Mouse (Mus musculus) liver, adult 2 months (tissue): ENCODE data around the gene Myocd. TPM values are rescaled to one million over a fixed set of nuclear protein-coding genes. Genes with fewer than 3 reads are reported as not detected.
A peak's percentile ranks its signal among the peaks of the same experiment; 100 is the strongest.

ENCODE experiments used
- DNase-seq: peaks from one replicate; pipeline ENCODE4 v3.0.0-alpha.2; 2011; ENCODE audit warnings: low read depth, low spot score; ENCODE audit errors: extremely low read depth
- H3K27ac ChIP-seq: fragments of 200-500 bp; replicated peaks from 2 replicates; pipeline ENCODE4 v1.5.1; 2012; ENCODE audit warnings: low read depth, mild to moderate bottlenecking, control low read depth, inconsistent platforms, low read length; ENCODE audit not compliant: insufficient read depth
- H3K27me3 ChIP-seq: fragments of 200-500 bp; 2 replicates; pipeline ENCODE4 v1.6.1; 2012; ENCODE audit warnings: mild to moderate bottlenecking, moderate library complexity, low read length, inconsistent platforms; ENCODE audit not compliant: control insufficient read depth, insufficient read depth
- H3K36me3 ChIP-seq: fragments of 200-500 bp; 2 replicates; pipeline ENCODE4 v1.6.1; 2012; ENCODE audit warnings: low read length, inconsistent platforms; ENCODE audit not compliant: control insufficient read depth, insufficient read depth
- H3K4me1 ChIP-seq: fragments of 200-500 bp; 2 replicates; pipeline ENCODE4 v1.6.1; 2011; ENCODE audit warnings: low read length; ENCODE audit not compliant: control insufficient read depth, insufficient read depth
- H3K4me3 ChIP-seq: fragments of 200-500 bp; 2 replicates; pipeline ENCODE4 v1.5.1; 2011; ENCODE audit warnings: low read depth, mild to moderate bottlenecking, control low read depth, low read length, moderate library complexity; ENCODE audit not compliant: insufficient read depth
- H3K79me2 ChIP-seq: fragments of 200-500 bp; 2 replicates; pipeline ENCODE4 v1.6.1; 2012; ENCODE audit warnings: inconsistent platforms, mild to moderate bottlenecking, low read length, moderate library complexity; ENCODE audit not compliant: control insufficient read depth, insufficient read depth
- H3K9ac ChIP-seq: fragments of 200-500 bp; 2 replicates; pipeline ENCODE4 v1.6.1; 2012; ENCODE audit warnings: low read depth, mild to moderate bottlenecking, control low read depth, inconsistent platforms, low read length
- CTCF ChIP-seq: fragments of 200-500 bp; IDR thresholded peaks from 2 replicates; pipeline ENCODE4 v1.5.1; 2011; ENCODE audit warnings: low read depth, low read length, control low read depth
- POLR2A ChIP-seq: fragments of 200-500 bp; IDR thresholded peaks from 2 replicates; pipeline ENCODE4 v1.6.1; 2011; ENCODE audit warnings: low read length, control low read depth; ENCODE audit not compliant: insufficient read depth; ENCODE audit errors: extremely low read depth
- WGBS: fragments of 180-500 bp; shearing (Covaris S2); methylation state at CpG from one replicate; pipeline ENCODE4 v1.1.7; 2018; 5-methylcytosine and 5-hydroxymethylcytosine counted together
- polyA plus RNA-seq: library from polyadenylated mRNA; depleted of rRNA; stranded (reverse); fragments of >200 nt; gene quantifications from 2 replicates; pipeline ENCODE4 v1.2.3, GENCODE M21; 2012
- total RNA-seq: library from RNA; depleted of rRNA; stranded (reverse); fragments of >200 nt; gene quantifications from 2 replicates; pipeline ENCODE4 v1.2.3, GENCODE M21; 2014

Gene Myocd
- total and polyA plus RNA-seq, 2 experiments, result under 0.01 to 0.05 TPM

DNA sequence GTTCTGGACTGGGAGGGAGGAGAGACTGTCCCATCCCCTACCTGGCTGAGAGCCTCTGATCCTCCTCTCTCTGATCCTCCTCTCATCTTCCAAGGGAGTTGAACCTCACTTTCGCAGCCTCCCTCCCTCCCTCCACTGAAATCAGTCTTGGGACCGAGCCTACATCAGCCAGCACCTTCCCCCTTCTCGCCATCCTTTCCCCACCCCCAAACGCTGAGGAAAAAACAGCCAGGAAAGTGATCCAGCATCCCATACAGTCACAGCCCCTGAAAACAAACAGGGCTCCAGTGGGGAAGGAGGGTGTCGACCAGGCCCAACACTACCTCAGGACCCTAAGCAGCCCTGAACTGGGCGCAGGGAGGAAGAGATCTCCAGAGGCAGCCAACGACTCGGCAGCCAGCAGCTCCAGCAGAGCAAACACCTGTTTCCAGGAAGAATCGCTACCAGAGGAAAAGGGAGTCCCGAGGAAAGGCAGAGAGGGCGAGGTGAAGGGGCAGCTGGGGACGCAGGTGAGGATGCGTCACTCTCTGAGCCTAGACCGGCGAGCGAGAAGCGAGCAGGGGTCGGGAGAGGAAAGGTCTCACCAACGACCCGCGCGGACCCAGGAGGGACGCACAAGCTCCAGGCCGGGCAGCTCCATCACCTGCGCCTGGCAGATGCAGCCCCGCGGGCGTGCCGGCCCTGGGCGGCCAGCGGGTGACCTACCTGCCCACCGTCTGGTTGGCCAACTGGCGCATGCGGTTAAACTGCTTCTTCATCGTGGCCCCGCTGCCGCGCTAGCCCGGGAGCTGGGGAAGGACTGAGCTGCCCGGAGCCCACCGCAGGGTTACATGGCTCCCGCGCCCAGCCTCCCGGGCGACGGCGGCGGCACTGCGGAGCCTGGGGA is 107.7 kb downstream of the Myocd start:
- Histone ChIP-seq H3K79me2 (no peaks in the 10 kb centered on the region), H3K36me3 (no peaks in the 10 kb centered on the region), H3K4me1 (peaks cover 5% of the 10 kb centered on the region), H3K9ac (peak overlapping the region; percentile 82), H3K27ac (no peak overlapping the region), H3K27me3 (no peaks in the 10 kb centered on the region), H3K4me3 (peak overlapping the region; percentile 82)
- TF ChIP-seq POLR2A, result no peak
- no peak for TF ChIP-seq CTCF
- 7% methylated on average over 49 of the region's 49 CpGs for WGBS
- DNase-seq, result no peak

DNA sequence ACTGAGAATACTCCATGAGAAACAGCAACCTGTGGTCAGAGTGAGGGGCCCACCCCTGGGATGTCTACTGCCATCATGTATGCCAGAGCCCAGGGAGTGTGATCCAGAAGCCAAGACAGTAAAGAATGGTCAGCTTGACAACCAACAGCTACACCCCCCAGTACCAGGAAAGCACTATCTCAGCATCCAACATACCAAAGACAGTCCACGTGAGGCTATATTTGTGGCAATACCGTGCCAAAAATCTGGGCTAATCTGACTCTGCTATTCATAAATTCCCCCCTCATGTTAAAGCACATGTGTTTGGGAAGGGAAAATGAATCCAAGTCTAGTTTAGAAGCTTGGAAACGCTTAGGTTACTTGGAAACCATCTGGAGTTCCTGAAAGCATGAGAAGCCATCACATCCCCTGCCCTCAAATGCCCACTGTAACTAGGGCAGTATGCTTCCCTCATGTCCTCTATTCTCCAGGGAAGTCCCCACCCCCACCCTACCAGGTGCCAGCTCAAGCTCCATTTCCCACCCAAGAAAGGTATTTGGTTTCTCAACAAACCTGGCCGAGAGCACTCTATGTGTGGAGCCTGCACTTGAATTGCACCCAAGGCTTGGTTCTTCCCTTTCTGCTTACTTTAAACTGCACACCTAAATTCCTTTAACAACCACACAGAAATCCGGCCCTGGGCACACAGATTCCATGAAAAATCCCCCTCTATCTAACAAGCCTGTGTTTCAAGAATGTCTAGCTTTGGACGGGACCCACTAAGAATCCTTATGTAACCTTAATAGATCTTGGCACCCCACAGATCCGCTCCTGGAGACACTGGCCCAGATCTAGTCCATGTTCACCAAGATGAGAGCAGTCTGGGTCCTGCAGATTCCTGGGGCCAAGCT is 108.6 kb downstream of the Myocd start:
- WGBS, result 83% methylated on average over 7 of the region's 7 CpGs

DNA sequence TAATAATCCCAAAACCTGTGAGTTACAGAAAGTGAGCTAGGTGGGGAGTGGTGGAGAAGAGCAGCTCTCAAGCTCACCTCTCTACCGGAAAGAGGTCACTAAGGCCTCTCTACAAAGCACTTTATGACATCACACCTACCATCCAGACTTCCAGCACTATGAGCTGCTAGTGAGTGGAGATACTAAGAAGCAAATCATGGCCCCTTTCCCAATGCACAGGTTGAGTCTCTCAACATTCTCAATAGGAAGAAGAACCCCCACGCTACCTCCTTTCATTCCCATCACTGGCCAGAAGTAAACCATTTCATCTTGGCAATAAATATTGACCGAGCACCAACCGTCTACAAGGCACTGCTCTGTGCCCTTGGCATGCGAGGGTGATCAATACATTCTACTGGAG is 110.0 kb downstream of the Myocd start, which contains the start of gene 1700086D15Rik:
TSS of gene 1700086D15Rik (minus strand) at position 101 of the 400 bp plus-strand sequence.
- no peak within 1 kb of the TSS for H3K9ac ChIP-seq
- no peak within 1 kb of the TSS for H3K27ac ChIP-seq
- H3K36me3 ChIP-seq, result no peaks in the 10 kb centered on the region
- TF ChIP-seq POLR2A, result no peak
- no peak for TF ChIP-seq CTCF
- H3K4me3 ChIP-seq, result no peak within 1 kb of the TSS
- H3K27me3 ChIP-seq, result no peaks in the 10 kb centered on the region
- H3K79me2 ChIP-seq, result no peaks in the 10 kb centered on the region
- peaks cover 5% of the 10 kb centered on the region for H3K4me1 ChIP-seq
- WGBS, result 51% methylated on average over 5 of the region's 5 CpGs
- no peak for DNase-seq

More for the DNA sequence above, 108.6 kb downstream of the Myocd start:
- H3K27ac ChIP-seq, result no peak overlapping the region
- H3K79me2 ChIP-seq, result no peaks in the 10 kb centered on the region
- H3K4me1 ChIP-seq, result peaks cover 5% of the 10 kb centered on the region
- no peak overlapping the region for H3K9ac ChIP-seq
- no peak for TF ChIP-seq POLR2A
- DNase-seq, result no peak
- no peak overlapping the region for H3K4me3 ChIP-seq
- H3K36me3 ChIP-seq, result no peaks in the 10 kb centered on the region
- H3K27me3 ChIP-seq, result no peaks in the 10 kb centered on the region

DNA sequence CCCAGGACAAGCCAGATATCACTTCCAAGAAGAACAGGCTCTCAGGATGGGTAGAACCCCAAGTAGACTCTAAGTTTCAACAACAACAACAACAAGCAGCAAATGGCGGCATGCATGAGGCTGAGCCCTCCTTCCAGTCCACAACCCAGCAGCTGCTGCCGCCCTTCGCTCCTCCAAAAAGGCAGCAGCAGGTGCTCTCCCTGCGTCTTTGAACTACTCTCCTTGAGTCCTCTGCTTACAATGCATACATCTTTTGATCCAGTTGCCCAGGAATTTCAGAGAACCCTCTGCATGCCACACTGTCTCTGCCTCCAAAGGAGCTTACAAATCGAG is 111.2 kb downstream of the Myocd start:
- H3K4me3 ChIP-seq, result no peak overlapping the region
- no peak overlapping the region for H3K27ac ChIP-seq
- H3K36me3 ChIP-seq, result no peaks in the 10 kb centered on the region
- H3K79me2 ChIP-seq, result no peaks in the 10 kb centered on the region
- no peak for TF ChIP-seq POLR2A
- TF ChIP-seq CTCF, result no peak
- 96% methylated on average over 5 of the region's 5 CpGs for WGBS
- no peak overlapping the region for H3K9ac ChIP-seq
- H3K27me3 ChIP-seq, result no peaks in the 10 kb centered on the region
- peaks cover 5% of the 10 kb centered on the region for H3K4me1 ChIP-seq
- no peak for DNase-seq

DNA sequence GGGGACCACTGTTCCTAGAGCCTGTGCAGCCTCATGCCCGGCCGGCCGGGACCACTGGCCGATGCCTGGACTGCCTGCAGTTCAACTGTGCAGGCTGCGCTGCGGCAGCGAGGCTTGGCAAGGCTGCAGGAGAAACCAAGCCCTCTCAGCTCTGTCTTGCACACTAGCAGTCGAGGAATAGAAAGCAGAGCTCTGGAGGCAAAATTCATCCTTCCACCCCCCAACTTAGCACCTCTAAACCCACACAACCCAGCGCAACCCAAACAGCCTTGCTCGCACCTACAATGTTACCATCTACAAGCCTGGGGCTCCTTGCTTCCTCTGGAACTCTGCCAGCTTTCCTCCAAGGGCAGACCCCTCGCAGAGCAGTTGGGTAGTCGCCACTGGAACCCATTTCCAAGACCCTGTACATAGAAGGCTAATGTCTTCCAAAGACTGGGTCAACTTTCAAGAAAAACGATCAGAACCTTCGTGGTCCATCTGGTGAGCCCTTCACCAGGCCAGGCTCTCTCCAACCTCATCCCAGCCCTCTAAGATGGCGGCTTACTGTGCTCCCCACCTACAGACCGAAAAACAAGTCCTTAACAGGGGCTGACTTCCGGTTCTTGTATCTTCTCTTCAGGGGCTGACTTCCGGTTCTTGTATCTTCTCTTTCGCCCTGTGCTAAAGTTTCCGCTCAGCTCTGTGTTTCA is 111.7 kb downstream of the Myocd start:
- H3K4me1 ChIP-seq, result peaks cover 5% of the 10 kb centered on the region
- H3K27me3 ChIP-seq, result no peaks in the 10 kb centered on the region
- no peak overlapping the region for H3K4me3 ChIP-seq
- TF ChIP-seq POLR2A (no peak), CTCF (no peak)
- 94% methylated on average over 20 of the region's 20 CpGs for WGBS
- no peak overlapping the region for H3K27ac ChIP-seq
- DNase-seq, result no peak
- no peaks in the 10 kb centered on the region for H3K36me3 ChIP-seq
- H3K79me2 ChIP-seq, result no peaks in the 10 kb centered on the region
- H3K9ac ChIP-seq, result no peak overlapping the region
